Mouse (Mus musculus) E14TG2a.4 (cell line): ENCODE results near the gene Saxo1.

Experiments used
- CTCF ChIP-seq: conservative IDR thresholded peaks from 2 replicates; pipeline ENCODE4 v1.5.1; 2014; ENCODE audit warnings: low read length
- NANOG ChIP-seq: IDR thresholded peaks from 2 replicates; pipeline ENCODE4 v1.6.1; 2014; ENCODE audit warnings: borderline replicate concordance, low read length, mixed read lengths
- POU5F1 ChIP-seq: IDR thresholded peaks from 2 replicates; pipeline ENCODE4 v1.6.1; 2014; ENCODE audit warnings: low read length, borderline replicate concordance

GRCm38 (mm10) chr4:86537972-86538371, 20.2 kb downstream of the Saxo1 start:
- TF ChIP-seq CTCF (peak; percentile 67), NANOG (no peak), POU5F1 (no peak)
